Mouse (Mus musculus): Measurements from ENCODE around the gene Prkar1b.

GRCm38 (mm10) chr5:139146476-139147075 is 3.2 kb downstream of the Prkar1b start:
- no peak for TF ChIP-seq POLR2A (IDR thresholded peaks at IDR 0.05; ENCODE audit: low read depth, low read length)
- TF ChIP-seq CTCF (IDR thresholded peaks at IDR 0.05; ENCODE audit: extremely low read depth, insufficient read depth, insufficient read length, insufficient replicate concordance) = no peak

Measured in spleen, adult 2 months (tissue).